Mouse (Mus musculus) left cerebral cortex, postnatal 10 days (tissue): Measurements from ENCODE around the gene Arhgef9. TPM values are rescaled to one million over a fixed set of nuclear protein-coding genes. Genes with fewer than 3 reads are reported as not detected.
A peak's percentile ranks its signal among the peaks of the same experiment; 100 is the strongest.

Experiments
- DNase-seq, 2 experiments: peaks; one replicate each; pipeline ENCODE4 v3.0.0; 2021 to 2022; ENCODE audit warnings: low spot score in 2 of 2, mixed read lengths in 1 of 2; ENCODE audit errors: extremely low spot score in 1 of 2
- intact Hi-C: fragments of 180-260 bp; cut with DNase I; formaldehyde crosslinking; loops from one replicate; pipeline ENCODE4 v1.15.1; 2025
- total RNA-seq, 2 experiments: library from RNA; stranded (reverse); gene quantifications; 2 replicates each; pipeline ENCODE4 v1.2.3; 2021

The Arhgef9 gene
- 100 to 1,000 TPM; 170 to 176 TPM for total RNA-seq

DNA sequence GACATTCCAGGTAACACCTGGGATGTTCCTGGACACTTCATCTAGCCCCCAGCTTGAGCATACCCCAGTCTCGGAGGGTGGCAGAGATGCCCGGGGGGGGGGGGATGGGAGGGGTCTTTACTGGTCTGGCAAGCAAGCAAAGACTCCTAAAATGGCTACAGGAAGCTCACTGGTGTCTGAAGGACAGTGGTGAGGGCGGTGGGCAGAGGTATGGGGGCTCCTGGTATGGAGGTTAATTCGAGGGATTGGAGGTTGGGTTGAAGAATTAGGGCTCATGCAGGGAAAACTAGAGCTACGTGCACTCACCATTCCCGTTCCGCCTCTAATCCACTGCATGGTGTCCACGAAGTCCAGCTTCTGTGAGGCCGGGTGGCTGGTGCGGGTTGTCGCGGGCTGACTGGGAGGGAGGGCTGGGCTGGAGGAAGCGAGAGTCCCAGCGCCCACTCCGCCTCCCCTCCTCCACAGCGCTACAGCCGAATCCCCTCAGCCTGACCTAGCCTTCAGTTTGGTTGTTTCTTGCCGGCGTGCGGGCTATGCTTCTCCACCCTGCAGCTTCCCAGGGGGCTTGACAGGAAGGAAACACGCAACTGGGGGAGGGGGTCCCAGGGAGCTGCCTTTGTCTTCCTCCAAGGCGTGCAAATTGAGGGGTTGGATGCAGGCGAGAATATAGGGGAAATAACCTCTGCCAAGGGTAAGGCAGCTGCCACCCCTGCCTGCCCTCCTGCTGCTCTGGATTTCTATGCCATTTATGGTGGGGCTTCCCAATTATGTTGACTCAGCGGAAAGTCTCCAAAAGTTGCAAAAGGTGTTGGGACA is at the start of gene Arhgef9:
Gene Arhgef9, minus strand, starts transcription at position 753 of the 816 bp plus-strand sequence.
- DNase-seq: peak in 1 of 2 experiments; percentile 37
- intact Hi-C loops: no loop called here

DNA sequence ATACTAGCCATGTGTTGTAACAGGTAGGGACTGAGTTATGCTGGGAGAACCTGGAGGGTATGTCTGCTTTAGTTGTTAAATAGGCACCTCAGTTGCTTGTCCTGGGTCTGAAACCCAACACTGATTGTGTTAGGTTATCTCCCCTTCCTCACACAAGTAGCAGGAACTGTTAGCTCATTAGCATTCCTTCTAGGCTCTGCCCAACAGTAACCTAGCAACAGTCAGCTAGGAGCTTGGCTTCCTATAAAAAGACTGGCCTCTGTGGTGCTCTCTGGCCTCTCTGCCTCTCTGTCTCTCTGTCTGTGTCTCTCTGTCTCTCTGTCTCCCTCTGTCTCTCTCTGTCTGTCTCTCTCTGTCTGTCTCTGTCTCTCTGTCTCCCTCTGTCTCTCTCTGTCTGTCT is 42.2 kb upstream of the Arhgef9 start:
- DNase-seq: no peak

DNA sequence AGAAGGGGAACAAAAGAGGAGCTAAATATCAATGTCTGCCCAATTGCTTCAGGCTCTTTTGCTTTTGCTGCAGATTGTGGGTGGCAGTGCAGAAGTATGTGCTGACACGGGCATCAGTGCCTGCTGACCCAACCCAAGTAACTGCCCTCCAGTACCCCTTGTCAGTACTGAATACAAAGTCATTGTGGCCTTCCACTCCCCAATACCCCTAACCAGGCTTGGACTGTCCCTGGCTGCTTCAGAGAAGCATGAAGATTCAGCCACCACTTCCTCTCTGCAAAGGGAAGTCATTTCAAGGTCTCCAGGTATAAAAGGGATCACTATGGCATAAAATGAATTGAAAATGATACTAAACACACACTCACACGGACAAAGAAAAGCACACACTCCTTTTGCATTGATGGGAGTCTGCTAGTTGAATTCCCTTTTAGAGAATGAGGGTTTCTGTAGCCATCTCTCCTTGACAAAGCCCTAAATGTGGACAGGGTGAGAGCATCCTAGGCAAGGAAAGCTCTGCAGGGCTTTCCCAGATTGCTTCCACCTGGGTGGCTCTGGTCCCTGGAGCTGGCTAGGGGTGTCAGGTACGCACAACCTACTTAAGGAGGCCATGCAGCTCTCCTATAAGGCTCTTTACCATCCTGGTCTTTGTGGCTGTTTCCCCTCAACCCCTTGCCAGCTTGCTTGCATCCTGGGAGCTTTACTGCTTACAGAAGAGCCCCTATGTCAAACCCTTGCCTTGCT is 1.1 kb downstream of the Arhgef9 start:
- no peak for DNase-seq
- intact Hi-C loops: no loop called here

More for the DNA sequence above, 42.2 kb upstream of the Arhgef9 start:
- intact Hi-C loops: no loop called here

DNA sequence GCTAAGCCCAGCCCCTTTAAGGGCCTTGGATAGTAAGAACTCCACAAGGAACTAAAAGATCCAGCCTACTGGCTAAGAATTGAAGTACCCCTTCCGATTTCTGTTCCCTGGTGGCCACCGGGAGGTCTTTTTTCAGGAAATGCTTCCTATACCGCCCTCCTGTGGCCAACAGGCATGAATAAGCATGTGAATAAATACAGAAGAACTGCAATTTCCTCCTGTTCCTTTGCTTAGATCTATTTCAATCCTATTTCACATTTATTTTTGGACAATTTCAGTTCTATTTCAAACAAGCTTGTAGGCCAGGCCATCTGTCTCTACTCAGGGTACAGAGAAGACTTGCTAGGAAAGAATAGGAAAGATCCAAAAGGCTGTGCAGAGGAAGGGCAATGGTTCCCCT is 20.7 kb downstream of the Arhgef9 start:
- DNase-seq: peak in 1 of 2 experiments; percentile 64
- intact Hi-C loops: loop anchor here (5.0 to 10.0 kb wide), 2 partner anchors 121 to 181 kb away; no protein-coding TSS in a partner anchor

DNA sequence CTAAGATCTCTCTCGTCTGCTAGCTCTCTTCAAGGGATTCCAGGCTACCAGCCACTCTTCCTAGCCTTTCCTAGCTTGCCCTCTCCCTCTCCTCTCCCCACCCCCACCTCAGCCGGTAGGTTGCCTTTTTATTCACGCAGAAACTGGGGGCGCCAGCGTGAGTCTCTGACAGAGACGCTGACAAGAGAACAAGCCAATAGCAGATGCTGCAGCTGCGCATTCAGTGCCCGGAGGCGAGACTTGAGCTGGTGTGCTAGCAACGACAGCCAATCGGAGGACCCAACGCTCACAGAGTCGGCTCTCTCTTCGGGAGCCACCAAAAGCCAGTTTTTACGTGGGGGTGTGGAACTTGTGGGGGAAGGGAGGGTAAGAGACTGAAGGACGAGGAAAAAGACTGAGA is 30.3 kb downstream of the Arhgef9 start:
- DNase-seq: peak; percentile 88 to 91
- intact Hi-C loops: no loop called here

DNA sequence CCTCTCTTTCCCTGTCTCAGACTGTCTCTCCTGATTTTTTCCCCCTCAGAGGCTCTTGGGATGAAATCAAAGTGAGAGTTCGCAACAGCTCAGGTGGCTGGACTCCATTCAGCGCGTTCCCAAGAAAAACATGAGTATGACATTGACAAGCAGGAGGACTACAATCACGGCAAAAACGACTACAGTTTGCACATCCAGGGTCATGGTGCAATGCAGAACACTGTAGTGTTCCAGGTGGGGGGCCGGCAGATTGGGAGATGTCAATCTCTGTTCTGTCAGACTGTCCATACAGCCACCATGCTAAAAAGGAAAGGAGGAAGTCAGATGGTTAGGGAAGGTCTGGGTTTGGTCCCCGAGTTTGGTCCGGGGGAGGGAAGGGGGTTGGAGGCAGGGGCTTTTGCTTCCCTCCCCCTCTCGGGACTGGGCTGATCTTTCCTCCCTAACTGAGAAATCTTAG is 31.0 kb downstream of the Arhgef9 start:
- DNase-seq: peak in 1 of 2 experiments; percentile 17
- intact Hi-C loops: no loop called here

DNA sequence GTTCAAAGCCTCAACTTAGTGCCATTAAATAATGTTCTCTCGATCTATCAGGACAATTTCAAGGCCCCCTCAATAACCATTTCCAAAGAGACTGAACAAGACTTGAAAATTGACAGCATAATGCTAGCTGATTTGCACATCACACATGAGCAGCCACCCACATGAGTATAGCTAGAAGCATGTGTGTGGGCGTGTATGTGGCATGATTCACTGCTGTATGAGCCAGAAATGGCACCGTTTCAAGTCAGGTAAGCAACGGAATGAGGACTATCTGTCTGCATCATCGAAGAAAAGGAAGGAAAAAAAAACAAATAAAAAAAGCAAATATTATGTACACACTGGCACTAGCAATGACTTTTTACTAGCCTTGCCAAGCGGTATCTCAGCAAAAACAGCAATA is 32.5 kb downstream of the Arhgef9 start:
- peak in 1 of 2 experiments; percentile 17 for DNase-seq
- intact Hi-C loops: no loop called here

DNA sequence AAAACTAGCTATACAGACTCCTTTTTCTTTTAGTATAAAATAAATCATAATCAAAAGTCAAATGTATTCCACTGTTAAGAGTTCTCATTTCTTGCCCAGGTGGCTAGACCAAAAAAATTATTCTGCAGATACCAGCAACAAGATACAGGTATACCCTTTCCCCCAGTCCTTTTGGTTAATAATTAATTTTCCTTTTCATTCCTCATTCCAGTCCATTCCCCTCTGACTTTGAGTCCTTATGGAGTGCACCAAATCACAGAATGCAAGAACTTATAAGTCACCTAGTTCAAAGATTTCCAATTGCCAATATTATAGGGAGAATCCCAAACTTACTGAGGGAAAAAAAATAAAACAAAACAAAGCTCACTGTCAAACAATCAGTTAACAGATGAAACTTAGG is 33.2 kb downstream of the Arhgef9 start:
- intact Hi-C loops: no loop called here
- no peak for DNase-seq

DNA sequence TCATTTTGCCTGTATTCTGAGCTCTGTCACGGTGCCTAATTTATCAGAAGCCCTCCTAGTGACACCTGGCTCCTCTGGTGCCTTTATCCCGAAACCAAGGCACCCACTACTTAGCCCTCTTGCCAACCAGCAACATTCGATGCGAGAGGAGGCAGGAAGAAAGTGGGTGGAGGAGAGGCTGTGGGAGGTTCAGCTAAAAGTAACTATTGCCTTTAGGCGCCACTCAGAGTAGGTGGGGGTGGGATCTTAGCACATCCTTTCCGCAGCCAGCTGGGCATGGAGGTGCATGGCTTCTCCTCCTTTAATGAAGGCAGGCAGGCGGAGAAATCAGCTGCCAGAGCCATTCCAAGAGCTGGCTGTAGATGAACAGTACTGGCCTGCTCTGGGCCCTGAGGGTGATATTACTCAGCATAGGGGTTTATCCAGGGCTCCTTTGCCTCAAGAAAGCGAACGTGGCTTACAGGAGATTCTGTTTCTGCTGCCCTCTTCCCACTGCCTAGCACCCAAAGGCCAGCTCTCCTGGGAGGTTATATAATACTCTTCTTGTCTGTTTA is 39.7 kb downstream of the Arhgef9 start:
- DNase-seq: peak in 1 of 2 experiments; percentile 13
- intact Hi-C loops: no loop called here

DNA sequence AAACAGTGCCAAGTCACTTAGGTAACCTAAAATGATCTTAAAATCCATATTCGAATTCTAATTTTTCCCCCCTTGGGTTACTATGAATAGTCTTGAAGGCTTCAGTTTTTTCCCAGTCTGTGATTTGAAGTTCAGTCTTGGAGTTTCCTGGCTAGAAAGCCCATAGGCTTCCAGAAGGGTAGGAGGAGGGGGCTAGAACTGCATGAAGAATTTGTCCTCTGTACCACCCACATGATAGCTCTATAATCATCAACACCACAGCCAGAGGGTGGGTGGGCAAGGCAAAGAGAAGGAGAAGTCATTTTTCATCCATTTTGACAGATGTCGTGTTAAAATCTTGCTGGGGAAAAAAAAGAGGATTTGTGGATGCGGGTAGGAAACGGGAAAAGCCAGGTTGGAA is 58.0 kb downstream of the Arhgef9 start:
- DNase-seq: peak in 1 of 2 experiments; percentile 8
- intact Hi-C loops: no loop called here

DNA sequence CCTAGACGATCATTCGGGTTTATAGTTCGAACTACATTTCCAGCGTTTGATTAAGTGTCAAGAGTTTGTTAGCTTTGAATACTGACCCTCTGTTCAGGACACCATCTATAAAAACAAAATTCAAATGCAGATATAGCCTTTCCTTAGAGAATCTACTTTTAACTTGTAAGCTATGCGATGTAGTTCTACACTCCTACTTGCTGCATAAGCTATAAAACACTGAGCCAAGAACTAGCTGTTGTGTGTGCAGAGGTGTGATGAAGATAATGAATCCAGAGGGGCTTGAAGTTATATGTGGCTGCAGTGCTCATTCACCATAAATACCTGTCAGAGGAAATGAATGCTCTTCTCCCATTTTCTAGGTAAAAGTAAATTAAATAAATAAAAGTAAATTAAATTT is 63.2 kb downstream of the Arhgef9 start:
- intact Hi-C loops: no loop called here

DNA sequence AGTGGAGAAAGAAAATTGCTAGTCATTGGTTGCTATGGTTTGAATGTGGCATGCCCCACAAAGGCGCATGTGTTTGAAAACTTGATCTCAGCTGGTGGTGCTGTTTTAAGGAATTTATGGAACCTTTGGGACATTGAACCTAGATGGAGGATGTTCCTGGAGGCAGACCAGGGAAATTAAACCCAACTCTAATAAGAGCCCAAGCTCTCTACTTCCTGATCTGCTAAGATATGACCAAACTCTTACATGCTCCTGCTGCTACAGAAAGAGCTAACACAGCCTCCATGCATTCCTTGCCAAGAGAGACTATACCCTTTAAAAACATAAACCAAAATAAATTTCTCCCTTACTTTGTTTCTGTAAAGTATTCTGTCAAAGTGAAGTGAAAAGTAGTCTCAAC is 63.7 kb downstream of the Arhgef9 start:
- intact Hi-C loops: no loop called here
- no peak for DNase-seq

More for the DNA sequence above, 63.2 kb downstream of the Arhgef9 start:
- DNase-seq: no peak

DNA sequence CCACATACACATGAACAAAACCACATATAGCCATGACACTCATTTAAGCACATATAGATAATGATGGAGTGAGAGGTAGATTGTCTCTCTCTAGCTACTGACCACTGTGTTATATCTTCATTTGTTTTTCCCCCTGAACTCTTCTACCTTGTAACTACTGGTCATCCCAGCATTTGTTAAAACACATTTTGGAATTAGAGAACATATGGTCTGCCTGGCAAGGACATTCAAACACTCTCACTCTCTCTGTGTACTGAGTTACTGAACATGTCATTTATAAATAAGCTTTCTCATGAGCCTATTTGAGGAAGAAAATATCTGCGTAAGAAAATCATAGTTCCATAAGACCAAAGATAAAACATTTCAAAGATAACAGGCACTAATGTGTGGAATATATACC is 64.9 kb downstream of the Arhgef9 start:
- DNase-seq: no peak
- intact Hi-C loops: no loop called here

DNA sequence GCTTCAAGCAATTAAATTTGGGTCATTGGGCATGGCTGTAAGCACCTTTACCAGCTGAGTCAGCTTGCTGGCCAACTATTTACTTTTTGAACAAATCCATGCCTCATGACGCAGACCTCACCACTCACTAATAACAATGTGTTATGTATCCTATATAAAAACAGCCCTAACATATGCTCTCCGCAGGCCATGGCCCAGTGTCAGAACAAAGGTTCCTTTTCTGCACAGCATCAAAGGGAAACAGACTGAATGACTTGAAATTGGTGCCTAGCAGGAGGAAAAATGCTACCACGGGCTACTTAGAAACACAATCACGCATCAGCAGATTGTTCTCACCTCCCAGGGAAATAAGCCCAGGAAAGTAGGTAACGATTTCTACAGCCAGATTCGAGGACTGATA is 73.2 kb downstream of the Arhgef9 start:
- intact Hi-C loops: no loop called here
- no peak for DNase-seq

DNA sequence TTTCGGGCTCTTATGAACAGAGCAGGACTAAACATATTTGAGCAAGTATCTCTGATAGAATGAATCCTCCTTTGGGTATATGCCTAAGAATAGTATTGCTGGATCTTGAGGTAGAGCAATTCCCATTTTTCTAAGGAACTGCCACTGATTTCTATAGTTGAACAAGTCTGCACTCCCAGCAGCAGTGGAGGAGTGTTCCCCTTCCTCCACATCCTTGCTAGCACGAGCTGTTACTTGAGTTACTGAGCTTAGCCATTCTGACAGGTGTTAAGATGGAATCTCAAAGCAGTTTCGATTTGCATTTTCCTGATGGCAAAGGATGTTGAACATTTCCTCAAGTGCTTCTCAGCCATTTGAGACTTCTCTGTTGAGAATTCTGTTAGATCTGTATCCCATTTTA is 92.3 kb downstream of the Arhgef9 start:
- DNase-seq: no peak
- intact Hi-C loops: no loop called here

DNA sequence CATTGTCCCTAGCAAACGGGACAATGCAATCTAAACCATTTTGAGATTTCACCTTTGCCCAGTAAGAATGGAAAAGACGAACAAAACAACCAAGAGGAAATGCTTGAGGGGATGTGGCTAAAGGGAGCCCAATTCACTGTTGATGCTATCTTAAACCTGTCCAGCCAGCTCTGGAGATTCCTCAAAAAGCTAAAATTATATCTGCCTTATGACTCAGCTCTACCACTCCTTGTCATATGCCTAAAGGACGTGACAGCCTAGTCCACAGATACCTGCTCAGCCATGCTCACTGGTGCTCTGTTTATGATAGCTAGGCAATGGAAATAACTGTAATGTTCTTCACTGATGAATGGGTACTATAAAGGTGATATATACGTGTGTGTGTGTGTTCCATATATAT is 109.0 kb downstream of the Arhgef9 start:
- intact Hi-C loops: no loop called here
- no peak for DNase-seq

DNA sequence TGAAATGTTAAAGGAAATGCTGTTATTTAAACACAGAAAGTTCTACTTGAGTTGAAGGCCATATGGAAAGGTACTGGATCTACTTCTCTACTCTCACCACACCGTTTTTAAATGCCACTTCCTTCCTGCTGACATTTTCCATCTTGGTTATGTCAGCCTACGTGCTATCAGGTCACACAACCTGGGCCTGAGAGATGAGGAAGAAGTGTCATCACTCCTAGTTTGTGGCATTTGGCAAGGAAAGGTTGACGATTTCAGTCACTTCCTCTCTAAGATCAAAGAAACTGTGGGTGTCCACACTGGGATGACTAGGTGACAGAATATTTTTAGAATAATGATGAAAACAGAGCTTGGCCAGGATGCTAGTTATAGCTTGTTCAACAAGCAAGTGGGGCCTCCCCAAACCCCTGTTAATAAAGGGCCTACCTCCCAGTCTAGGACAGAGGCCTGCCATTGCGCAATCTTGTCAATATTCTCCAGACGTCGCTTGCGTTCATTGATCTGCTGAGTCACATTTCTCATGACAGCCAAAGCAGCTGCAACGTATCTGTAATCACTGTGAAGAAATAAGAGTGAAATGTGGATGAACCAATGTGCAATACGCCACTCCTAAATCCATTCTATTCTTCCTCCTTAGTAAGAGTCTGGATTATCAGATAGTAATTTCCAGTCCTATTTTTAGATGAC is 119.5 kb downstream of the Arhgef9 start:
- intact Hi-C loops: no loop called here
- DNase-seq: no peak

DNA sequence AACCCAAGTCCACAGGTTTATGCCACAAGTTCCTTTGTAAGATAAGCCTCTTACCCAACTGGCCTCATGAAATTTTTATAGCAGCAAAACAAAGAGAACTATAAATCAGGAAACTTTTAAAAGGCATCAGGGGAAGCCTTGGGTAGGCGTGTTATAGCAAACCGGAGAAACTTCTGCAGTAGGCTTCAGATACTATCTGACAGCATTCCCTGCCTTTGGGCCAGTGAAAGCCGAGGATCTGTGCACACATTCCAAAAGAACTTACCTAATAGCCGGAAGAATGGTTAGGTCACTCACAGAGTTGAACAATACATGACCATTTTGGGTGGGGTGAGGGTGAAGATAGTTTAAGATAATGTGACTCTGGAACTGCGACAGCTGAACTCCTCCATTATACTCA is 168.7 kb downstream of the Arhgef9 start:
- intact Hi-C loops: no loop called here

DNA sequence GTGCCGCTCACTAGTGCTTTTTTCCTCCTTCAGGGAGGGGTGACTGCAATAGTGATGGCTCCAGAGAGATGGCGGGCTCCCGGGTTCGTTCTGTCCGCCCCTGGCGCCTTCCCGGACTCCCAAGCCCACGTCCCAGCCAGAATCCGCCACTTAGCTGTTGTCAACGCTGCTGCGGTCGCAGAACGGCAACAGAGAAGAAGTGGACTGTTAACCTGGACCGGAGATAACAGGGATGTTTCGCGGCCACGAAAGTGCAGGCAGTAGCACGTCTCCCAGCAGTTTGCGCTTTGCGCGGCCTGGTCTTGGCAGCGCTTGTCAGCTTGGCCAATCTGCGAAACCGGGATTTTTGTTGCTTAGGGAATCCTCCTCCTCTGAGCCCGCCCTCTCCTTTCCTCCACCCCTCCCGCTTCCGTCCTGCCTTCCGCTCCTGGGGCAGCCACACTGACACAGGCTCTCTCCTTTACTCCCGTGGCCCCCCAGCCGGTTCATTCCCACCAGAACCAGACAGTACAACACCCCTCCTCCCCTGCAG is 170.2 kb downstream of the Arhgef9 start, which contains the start of gene Spin4:
Gene Spin4, minus strand, starts transcription at position 322 of the 532 bp plus-strand sequence.
- DNase-seq: peak; percentile 45 to 83
- intact Hi-C loops: no loop called here

More for the DNA sequence above, 168.7 kb downstream of the Arhgef9 start:
- no peak for DNase-seq
